Mouse (Mus musculus): ENCODE data around the gene Lrrtm1.

The Lrrtm1 gene

DNA sequence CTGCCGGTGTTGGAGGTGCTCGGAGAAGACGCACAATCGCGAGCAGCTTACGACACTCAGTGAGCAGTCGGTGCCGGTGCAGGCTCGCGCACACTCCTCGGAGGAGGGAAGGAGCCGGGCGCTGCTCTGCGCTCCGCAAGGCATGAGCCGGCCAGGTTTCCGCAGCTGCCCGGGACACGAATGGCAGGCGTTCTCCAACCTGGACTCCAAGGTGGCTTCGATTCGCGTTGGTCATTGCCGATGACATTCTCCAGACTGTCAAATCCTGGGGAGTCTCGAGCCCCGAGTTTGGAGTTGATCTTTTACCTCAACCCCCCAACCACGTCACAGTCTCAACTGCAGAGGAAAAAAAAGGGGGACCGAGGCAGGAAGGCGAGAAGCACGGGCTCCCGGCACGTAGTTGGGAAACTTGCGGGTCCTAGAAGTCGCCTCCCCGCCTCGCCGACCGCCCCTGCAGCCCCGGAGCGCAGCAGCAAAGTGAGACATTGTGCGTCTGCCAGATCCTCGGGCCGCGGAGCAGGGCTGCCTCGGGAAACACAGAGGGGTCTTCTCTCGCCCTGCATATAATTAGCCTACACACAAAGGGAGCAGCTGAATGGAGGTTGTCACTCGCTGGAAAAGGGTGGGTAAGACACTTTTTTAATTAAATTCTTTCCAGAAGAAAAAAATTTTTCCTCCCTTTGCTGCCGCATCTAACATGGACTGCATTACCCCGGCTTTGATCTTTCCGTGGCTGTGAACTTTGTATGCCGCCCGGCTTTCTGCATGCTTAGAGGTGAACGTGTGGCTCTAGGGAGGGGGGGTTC lies at the start of gene Lrrtm1:
Gene Lrrtm1, plus strand, starts transcription at position 89 of the 806 bp plus-strand sequence.
- DNase-seq: no peak

DNA sequence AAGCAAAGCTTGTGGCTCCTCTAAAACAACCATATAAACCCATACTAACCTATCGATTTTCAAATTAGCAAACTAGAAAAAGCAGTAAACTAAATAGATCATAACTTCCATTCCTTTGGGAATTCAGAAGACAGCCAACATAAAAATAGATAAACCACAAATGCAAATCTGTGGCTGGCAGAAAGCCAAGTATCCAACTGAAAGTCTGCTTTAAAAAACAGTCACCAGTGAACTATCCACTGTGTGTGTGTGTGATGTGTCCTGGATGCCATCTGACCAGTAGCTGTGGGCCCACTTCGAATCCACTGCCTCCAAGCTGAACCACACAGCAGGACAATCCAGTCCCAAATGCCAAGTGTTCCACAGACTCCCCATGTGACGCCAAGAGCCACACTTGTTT lies 45.8 kb upstream of the Lrrtm1 start:
- no peak for DNase-seq

GRCm38 (mm10) chr6:77199375-77199774 lies 43.1 kb upstream of the Lrrtm1 start:
- DNase-seq: no peak

GRCm38 (mm10) chr6:77209183-77209582 lies 33.3 kb upstream of the Lrrtm1 start:
- no peak for DNase-seq

DNA sequence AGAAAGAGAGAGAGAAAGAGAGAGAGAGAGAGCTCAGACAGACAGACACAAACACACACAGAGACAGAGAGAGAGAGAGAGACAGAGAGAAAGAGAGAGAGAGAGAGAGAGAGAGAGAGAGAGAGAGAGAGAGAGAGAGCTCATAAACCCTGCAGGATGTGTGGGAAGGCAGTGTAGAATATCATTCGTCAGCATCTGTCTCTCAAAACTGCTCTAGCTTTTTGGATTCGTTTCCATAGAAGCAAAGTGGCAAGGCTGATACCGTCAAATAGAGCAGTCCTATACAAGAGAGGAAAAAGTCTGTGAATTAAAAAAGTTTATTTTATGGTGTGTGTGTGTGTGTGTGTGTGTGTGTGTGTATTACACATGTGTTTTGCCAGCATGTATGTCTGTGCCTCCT lies 32.6 kb upstream of the Lrrtm1 start:
- no peak for DNase-seq

- no peak for DNase-seq
Measured at GRCm38 (mm10) chr6:77213757-77214409, 28.6 kb upstream of the Lrrtm1 start.

GRCm38 (mm10) chr6:77215322-77215721 lies 27.2 kb upstream of the Lrrtm1 start:
- DNase-seq: no peak

DNA sequence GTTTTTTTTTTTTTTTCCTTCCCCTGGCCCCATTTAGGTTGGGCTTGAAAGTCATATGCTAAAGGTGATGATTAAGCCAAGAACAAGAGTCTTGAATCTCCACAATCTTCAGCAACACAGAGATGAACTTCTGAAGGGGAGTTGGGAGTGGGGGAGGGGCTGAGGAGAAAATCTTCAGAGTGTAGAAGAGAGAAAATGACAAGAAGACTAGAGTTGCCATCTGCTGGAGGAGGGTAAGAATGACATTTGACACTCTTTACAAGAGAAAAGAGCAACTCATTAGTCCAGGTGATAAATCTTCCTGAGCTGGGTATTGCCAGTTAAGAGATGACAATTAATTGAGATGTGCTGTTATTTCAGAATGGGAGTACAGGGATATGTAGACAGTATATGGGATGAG lies 23.6 kb upstream of the Lrrtm1 start:
- DNase-seq: no peak

- DNase-seq: no peak
Measured at GRCm38 (mm10) chr6:77220776-77221175, 21.7 kb upstream of the Lrrtm1 start.

- no peak for DNase-seq
Measured at GRCm38 (mm10) chr6:77222849-77223638, 19.4 kb upstream of the Lrrtm1 start.

DNA sequence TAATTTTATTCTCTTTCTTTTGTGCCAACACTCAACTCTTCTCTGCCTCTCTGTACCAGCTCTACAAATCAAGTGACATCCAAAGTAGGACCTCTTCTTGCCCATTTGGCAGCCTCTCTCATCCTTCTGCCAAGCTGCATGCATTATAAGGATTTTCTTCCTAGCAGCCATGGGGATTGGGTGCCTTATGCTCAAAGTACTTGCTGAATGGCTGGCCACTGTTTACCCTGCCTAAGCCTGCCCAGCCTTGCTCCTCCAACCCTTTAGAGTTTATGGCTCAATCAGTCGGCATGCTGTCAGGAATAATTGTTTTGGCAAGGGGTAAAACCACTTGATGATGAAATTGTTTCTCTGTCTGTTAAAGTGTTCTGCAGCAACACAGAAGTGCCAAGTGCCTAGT lies 2.1 kb upstream of the Lrrtm1 start:
- DNase-seq: no peak

GRCm38 (mm10) chr6:77243541-77244231 lies 1.2 kb downstream of the Lrrtm1 start:
- no peak for DNase-seq

- DNase-seq: no peak
Measured at GRCm38 (mm10) chr6:77253480-77253879, 11.0 kb downstream of the Lrrtm1 start.

DNA sequence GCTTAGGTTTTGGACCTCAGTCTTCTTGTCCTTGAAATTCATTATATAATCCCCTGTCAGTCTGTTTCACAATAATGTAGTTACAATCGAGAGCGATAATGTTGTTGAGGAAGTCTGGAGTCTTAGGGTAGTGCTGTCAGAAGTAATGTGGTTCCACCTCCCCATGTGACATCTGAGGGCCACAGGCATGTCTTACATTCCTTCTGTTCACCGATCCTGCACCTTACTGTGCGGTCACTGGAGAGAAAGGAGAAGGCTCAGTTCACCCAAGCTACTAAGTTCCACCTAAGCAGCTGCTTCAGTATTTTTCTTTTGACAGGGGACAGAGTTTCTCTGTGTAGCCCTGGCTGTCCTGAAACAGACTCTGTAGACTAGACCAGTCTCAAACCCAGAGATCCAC lies 13.9 kb downstream of the Lrrtm1 start:
- DNase-seq: no peak

- no peak for DNase-seq
Measured at GRCm38 (mm10) chr6:77257358-77258105, 15.0 kb downstream of the Lrrtm1 start.

DNA sequence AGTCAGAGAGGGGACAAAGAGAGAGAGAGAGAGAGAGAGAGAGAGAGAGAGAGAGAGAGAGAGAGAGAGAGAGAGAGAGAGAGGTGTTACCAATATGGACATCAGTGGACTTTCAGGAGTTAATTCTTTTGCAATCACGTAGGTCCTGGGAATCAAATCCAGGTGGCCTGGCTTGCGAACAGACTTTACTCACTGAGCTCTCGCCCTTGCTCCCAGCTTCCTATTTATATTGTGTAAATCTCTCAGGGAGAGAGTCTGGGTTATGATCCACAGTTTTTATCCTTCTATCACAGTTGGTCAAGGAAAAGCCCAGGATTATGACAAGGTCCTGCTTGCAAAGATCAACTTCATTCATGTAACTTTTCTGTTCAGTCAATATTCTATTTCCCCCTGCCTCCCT lies 22.7 kb downstream of the Lrrtm1 start:
- DNase-seq: no peak

- DNase-seq: no peak
Measured at GRCm38 (mm10) chr6:77278794-77279193, 36.3 kb downstream of the Lrrtm1 start.

DNA sequence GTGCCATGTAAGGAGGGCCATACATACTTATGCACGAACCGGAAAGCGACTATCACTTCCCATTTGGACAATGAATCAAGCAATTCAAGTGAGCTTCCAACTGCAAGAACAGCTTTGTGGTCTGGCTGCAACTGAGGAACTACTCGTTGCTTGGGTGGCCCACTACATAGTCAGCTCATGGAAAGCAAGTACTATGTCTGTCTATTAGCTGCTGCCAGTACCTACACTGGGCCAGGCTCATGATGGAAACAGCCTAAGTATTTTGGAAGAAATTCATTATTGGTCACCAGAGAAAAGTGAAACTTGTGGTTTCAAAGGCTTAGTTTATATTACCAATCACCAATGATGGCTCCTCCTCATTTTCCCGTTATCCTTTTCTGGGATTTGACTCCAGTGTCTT lies 43.8 kb downstream of the Lrrtm1 start:
- DNase-seq: no peak

DNA sequence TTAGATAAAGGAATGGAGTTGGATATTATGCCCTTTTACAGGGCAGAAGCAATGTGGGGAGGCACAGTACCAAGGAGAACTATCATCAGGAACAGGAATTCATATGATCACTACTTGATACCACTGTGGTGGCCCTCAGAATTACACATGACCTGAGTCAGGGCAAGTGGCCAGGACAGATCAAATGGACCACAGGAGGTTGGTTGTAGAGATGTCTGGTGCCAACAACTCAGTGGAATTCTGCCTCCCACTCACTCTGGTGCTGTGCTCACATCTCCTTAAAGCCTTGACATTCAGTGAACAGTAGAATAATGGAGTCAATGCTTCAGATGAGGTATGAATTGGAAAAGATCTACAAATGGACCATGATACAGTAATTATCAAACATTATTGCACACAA lies 45.9 kb downstream of the Lrrtm1 start:
- DNase-seq: no peak

DNA sequence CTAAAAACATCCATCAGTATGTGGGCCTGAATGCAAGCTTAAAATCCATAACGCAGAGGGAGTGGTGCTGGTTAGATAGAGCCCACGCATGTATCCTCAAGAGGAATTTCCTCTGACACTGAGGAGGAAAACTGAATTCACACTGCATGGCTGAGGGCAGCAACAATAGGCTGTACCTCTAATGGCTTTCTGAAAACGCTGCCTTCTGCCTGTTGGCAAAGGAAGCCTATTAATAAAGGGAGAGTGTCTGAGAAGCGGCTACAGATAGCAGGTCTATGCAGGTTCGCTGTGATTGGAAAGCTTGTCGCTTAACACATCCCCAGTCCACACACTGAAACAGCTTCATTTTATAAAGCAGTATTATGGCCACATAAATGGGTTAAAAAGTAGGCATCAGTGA lies 48.9 kb downstream of the Lrrtm1 start:
- no peak for DNase-seq

DNA sequence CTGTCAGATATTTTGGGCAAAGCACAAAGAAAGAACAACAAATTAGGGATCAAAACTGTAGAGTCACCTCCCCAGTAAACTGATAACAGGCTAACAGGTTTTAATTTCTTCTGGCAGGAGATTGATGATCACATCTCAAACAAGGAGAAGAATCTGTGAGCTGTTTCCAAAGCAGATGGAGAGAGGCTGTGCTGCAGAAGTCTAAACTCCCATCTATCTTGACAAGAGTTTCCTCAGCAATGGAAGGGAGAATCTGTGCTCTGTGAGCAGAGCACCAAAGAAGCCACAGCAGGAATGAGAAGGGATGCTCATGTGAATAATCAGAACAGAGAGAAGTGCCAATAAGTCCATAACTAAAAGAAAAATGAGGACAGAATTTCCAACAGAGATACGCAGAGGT lies 58.8 kb downstream of the Lrrtm1 start:
- DNase-seq: no peak

- DNase-seq: no peak
Measured at GRCm38 (mm10) chr6:77306796-77307195, 64.3 kb downstream of the Lrrtm1 start.

All from lung, adult 18-20 months (tissue).